Mouse (Mus musculus) heart, embryonic 14.5 days (tissue): Measurements from ENCODE around the gene Nuak2. TPM values are rescaled to one million over a fixed set of nuclear protein-coding genes. Genes with fewer than 3 reads are reported as not detected.

Experiments used
- ATAC-seq: fragments of 200-750 bp; cut with Nextera tagmentation; 2 replicates; pipeline ENCODE4 v1.8.0; 2017; ENCODE audit warnings: low read depth, moderate TSS enrichment; ENCODE audit not compliant: insufficient number of reproducible peaks, insufficient read depth, low FRiP score
- H3K27ac ChIP-seq, 2 experiments: fragments of 200-500 bp in 1 of 2; fragments of 300-500 bp in 1 of 2; sonication (generic) in 1 of 2; replicated peaks in 1 of 2; 2 replicates each; pipeline ENCODE4 v1.5.1; 2012 to 2014; ENCODE audit warnings: low read depth in 2 of 2, low read length in 2 of 2, control low read depth in 1 of 2, mild to moderate bottlenecking in 1 of 2, mixed read lengths in 1 of 2; ENCODE audit not compliant: control insufficient read depth in 1 of 2, insufficient read depth in 1 of 2
- H3K27me3 ChIP-seq: fragments of 300-500 bp; sonication (generic); 2 replicates; pipeline ENCODE4 v1.6.1; 2014; ENCODE audit warnings: mild to moderate bottlenecking, low read length, control low read depth; ENCODE audit not compliant: control insufficient read depth, insufficient read depth
- H3K36me3 ChIP-seq: fragments of 300-500 bp; sonication (generic); 2 replicates; pipeline ENCODE4 v1.6.1; 2014; ENCODE audit warnings: mild to moderate bottlenecking, control low read depth, low read length, mixed read lengths; ENCODE audit not compliant: control insufficient read depth, insufficient read depth
- H3K4me1 ChIP-seq, 2 experiments: fragments of 200-500 bp in 1 of 2; fragments of 300-500 bp in 1 of 2; sonication (generic) in 1 of 2; 2 replicates each; pipeline ENCODE4 v1.6.1; 2012 to 2014; ENCODE audit warnings: low read length in 2 of 2, control low read depth in 1 of 2, mixed read lengths in 1 of 2; ENCODE audit not compliant: control insufficient read depth in 2 of 2, insufficient read depth in 2 of 2
- H3K4me2 ChIP-seq: fragments of 300-500 bp; sonication (generic); 2 replicates; pipeline ENCODE4 v1.6.1; 2014; ENCODE audit warnings: mild to moderate bottlenecking, low read length
- H3K4me3 ChIP-seq, 2 experiments: fragments of 200-500 bp in 1 of 2; fragments of 300-500 bp in 1 of 2; sonication (generic) in 1 of 2; 2 replicates each; pipeline ENCODE4 v1.5.1; 2012 to 2014; ENCODE audit warnings: low read length in 2 of 2, mild to moderate bottlenecking in 2 of 2, control low read depth in 1 of 2, low read depth in 1 of 2, moderate library complexity in 1 of 2; ENCODE audit not compliant: control insufficient read depth in 1 of 2, insufficient read depth in 1 of 2
- H3K9ac ChIP-seq: fragments of 300-500 bp; sonication (generic); 2 replicates; pipeline ENCODE4 v1.6.1; 2014; ENCODE audit warnings: mild to moderate bottlenecking, low read length
- H3K9me3 ChIP-seq: fragments of 300-500 bp; sonication (generic); 2 replicates; pipeline ENCODE4 v1.6.1; 2016; ENCODE audit warnings: low read length, control low read depth; ENCODE audit not compliant: control insufficient read depth
- WGBS: fragments of 180-500 bp; shearing (Covaris S2); extraction: QIAGEN DNeasy Blood & Tissue Kit; methylation state at CpG from one replicate; pipeline ENCODE4 v1.1.7; 2014; 5-methylcytosine and 5-hydroxymethylcytosine counted together
- polyA plus RNA-seq: library from polyadenylated mRNA; unstranded; fragments of >200 nt; fragmentation: Nextera tagmentation; extraction: Ambion mirVana; gene quantifications from 2 replicates; pipeline ENCODE4 v1.2.1, GENCODE M21; 2014

Gene Nuak2
- polyA plus RNA-seq, 1 experiment from 2014 or later = 2.2 TPM

GRCm38 (mm10) chr1:132329656-132330055 lies 13.7 kb downstream of the Nuak2 start:
- Histone ChIP-seq H3K27me3 (no peaks in the 10 kb centered on the region), H3K4me3 (no peak overlapping the region), H3K9me3 (no peaks in the 10 kb centered on the region), H3K4me1 (peaks cover 16 to 29% of the 10 kb centered on the region in 2 experiments), H3K36me3 (no peaks in the 10 kb centered on the region), H3K4me2 (no peak overlapping the region), H3K27ac (no peak overlapping the region), H3K9ac (no peak overlapping the region)
- 69% methylated on average over 7 of the region's 7 CpGs for WGBS
- ATAC-seq = no peak

- no peak overlapping the region for H3K9ac ChIP-seq
- H3K4me2 ChIP-seq = no peak overlapping the region
- 87% methylated on average over 15 of the region's 15 CpGs for WGBS
- no peaks in the 10 kb centered on the region for H3K36me3 ChIP-seq
- ATAC-seq = no peak
- no peak overlapping the region for H3K4me3 ChIP-seq
- H3K9me3 ChIP-seq = no peaks in the 10 kb centered on the region
- H3K4me1 ChIP-seq = peaks cover 23 to 37% of the 10 kb centered on the region in 2 experiments
- H3K27ac ChIP-seq = no peak overlapping the region
- no peaks in the 10 kb centered on the region for H3K27me3 ChIP-seq
These were observed 14.5 kb downstream of the Nuak2 start for GRCm38 (mm10) chr1:132330397-132330796.

GRCm38 (mm10) chr1:132331283-132331682 lies 15.4 kb downstream of the Nuak2 start:
- Histone ChIP-seq H3K9me3 (no peaks in the 10 kb centered on the region), H3K27me3 (no peaks in the 10 kb centered on the region), H3K4me2 (no peak overlapping the region), H3K9ac (no peak overlapping the region), H3K27ac (no peak overlapping the region), H3K4me1 (peaks cover 29 to 42% of the 10 kb centered on the region in 2 experiments), H3K4me3 (no peak overlapping the region), H3K36me3 (no peaks in the 10 kb centered on the region)
- 83% methylated on average over 17 of the region's 17 CpGs for WGBS
- ATAC-seq = no peak

- Histone ChIP-seq H3K4me2 (0 out of 2 replicates have a peak overlapping the region, but pooled peaks have one; percentile 5), H3K27me3 (no peaks in the 10 kb centered on the region), H3K36me3 (no peaks in the 10 kb centered on the region), H3K4me1 (peaks cover 35 to 46% of the 10 kb centered on the region in 2 experiments), H3K27ac (peak overlapping the region in 1 of 2 experiments; percentile 65; a peak in 1 of 4 replicates), H3K4me3 (no peak overlapping the region), H3K9me3 (no peaks in the 10 kb centered on the region), H3K9ac (no peak overlapping the region)
- 35% methylated on average over 2 of the region's 2 CpGs for WGBS
- ATAC-seq = no peak
These were observed 17.3 kb downstream of the Nuak2 start for GRCm38 (mm10) chr1:132333201-132333600.

- 2% methylated on average over 4 of the region's 4 CpGs for WGBS
- H3K27me3 ChIP-seq = no peaks in the 10 kb centered on the region
- peaks cover 38 to 49% of the 10 kb centered on the region in 2 experiments for H3K4me1 ChIP-seq
- H3K9ac ChIP-seq = 0 out of 2 replicates have a peak overlapping the region, but pooled peaks have one; percentile 38
- peak overlapping the region; percentile 5; the same call in 1 of the 2 replicates for H3K4me2 ChIP-seq
- no peak overlapping the region for H3K4me3 ChIP-seq
- no peaks in the 10 kb centered on the region for H3K36me3 ChIP-seq
- peak; percentile 51 for ATAC-seq
- no peaks in the 10 kb centered on the region for H3K9me3 ChIP-seq
- peak overlapping the region; percentile 20 to 65; a peak in 2 of 4 replicates for H3K27ac ChIP-seq
These were observed 17.8 kb downstream of the Nuak2 start for GRCm38 (mm10) chr1:132333675-132334141.

- peak overlapping the region; percentile 20 to 65; a peak in 3 of 4 replicates for H3K27ac ChIP-seq
- H3K9ac ChIP-seq = 0 out of 2 replicates have a peak overlapping the region, but pooled peaks have one; percentile 38
- ATAC-seq = no peak
- no peaks in the 10 kb centered on the region for H3K27me3 ChIP-seq
- no peak overlapping the region for H3K4me2 ChIP-seq
- no peaks in the 10 kb centered on the region for H3K36me3 ChIP-seq
- H3K9me3 ChIP-seq = no peaks in the 10 kb centered on the region
- peaks cover 38 to 49% of the 10 kb centered on the region in 2 experiments for H3K4me1 ChIP-seq
- H3K4me3 ChIP-seq = no peak overlapping the region
- WGBS = 23% methylated on average over 6 of the region's 6 CpGs
These were observed 18.4 kb downstream of the Nuak2 start for GRCm38 (mm10) chr1:132334178-132334801.

- H3K4me2 ChIP-seq = no peak overlapping the region
- peak overlapping the region in 1 of 2 experiments; percentile 33; a peak in 1 of 4 replicates for H3K27ac ChIP-seq
- WGBS = 36% methylated on average over 12 of the region's 12 CpGs
- no peaks in the 10 kb centered on the region for H3K9me3 ChIP-seq
- peaks cover 36 to 49% of the 10 kb centered on the region in 2 experiments for H3K4me1 ChIP-seq
- H3K4me3 ChIP-seq = no peak overlapping the region
- no peak for ATAC-seq
- H3K9ac ChIP-seq = no peak overlapping the region
- no peaks in the 10 kb centered on the region for H3K36me3 ChIP-seq
- H3K27me3 ChIP-seq = no peaks in the 10 kb centered on the region
These were observed 19.5 kb downstream of the Nuak2 start for GRCm38 (mm10) chr1:132335378-132335965.
